Mouse (Mus musculus): ENCODE results near the gene C1ql4. TPM values are rescaled to one million over a fixed set of nuclear protein-coding genes. Genes with fewer than 3 reads are reported as not detected.

C1ql4 gene
- polyA plus RNA-seq, 1 experiment from 2014 or later = not detected

GRCm38 (mm10) chr15:99114312-99115064, 26.9 kb upstream of the C1ql4 start:
- WGBS = 48% methylated on average over 14 of the region's 14 CpGs
- H3K9ac ChIP-seq (replicated peaks; ENCODE audit: low read depth) = no peak overlapping the region
- no peak for ATAC-seq

GRCm38 (mm10) chr15:99113396-99113975, 25.9 kb upstream of the C1ql4 start:
- Histone ChIP-seq H3K4me1 (ENCODE audit: insufficient read depth, low read depth, low read length) (no peaks in the 10 kb centered on the region), H3K27ac (ENCODE audit: low read length) (no peak overlapping the region), H3K9ac (replicated peaks; ENCODE audit: low read depth) (no peak overlapping the region), H3K4me2 (replicated peaks; ENCODE audit: low read depth, low read length) (no peak overlapping the region), H3K4me3 (ENCODE audit: low read depth, low read length) (no peak overlapping the region), H3K9me3 (ENCODE audit: low read length) (no peaks in the 10 kb centered on the region), H3K27me3 (replicated peaks; ENCODE audit: insufficient read depth, low read length) (no peaks in the 10 kb centered on the region), H3K36me3 (ENCODE audit: insufficient read depth, low read length) (no peaks in the 10 kb centered on the region)
- DNase-seq (ENCODE audit: low spot score) (no peak), ATAC-seq (no peak)
- WGBS = 7% methylated on average over 9 of the region's 9 CpGs
- TF ChIP-seq EP300 (IDR thresholded peaks at IDR 0.05) (no peak), CTCF (IDR thresholded peaks at IDR 0.05) (peak; percentile 66)

More at GRCm38 (mm10) chr15:99114312-99115064, 26.9 kb upstream of the C1ql4 start:
- H3K36me3 ChIP-seq (ENCODE audit: insufficient read depth, low read length) = no peaks in the 10 kb centered on the region
- DNase-seq (ENCODE audit: low spot score) = no peak
- no peaks in the 10 kb centered on the region for H3K4me1 ChIP-seq (ENCODE audit: insufficient read depth, low read depth, low read length)
- no peak overlapping the region for H3K4me3 ChIP-seq (ENCODE audit: low read depth, low read length)
- TF ChIP-seq EP300 (IDR thresholded peaks at IDR 0.05) (no peak), CTCF (IDR thresholded peaks at IDR 0.05) (no peak)
- H3K27ac ChIP-seq (ENCODE audit: low read length) = no peak overlapping the region
- no peaks in the 10 kb centered on the region for H3K9me3 ChIP-seq (ENCODE audit: low read length)
- no peaks in the 10 kb centered on the region for H3K27me3 ChIP-seq (replicated peaks; ENCODE audit: insufficient read depth, low read length)
- H3K4me2 ChIP-seq (replicated peaks; ENCODE audit: low read depth, low read length) = no peak overlapping the region

GRCm38 (mm10) chr15:99112843-99113395, 25.3 kb upstream of the C1ql4 start:
- Histone ChIP-seq H3K4me2 (replicated peaks; ENCODE audit: low read depth, low read length) (no peak overlapping the region), H3K9me3 (ENCODE audit: low read length) (no peaks in the 10 kb centered on the region), H3K36me3 (ENCODE audit: insufficient read depth, low read length) (no peaks in the 10 kb centered on the region), H3K9ac (replicated peaks; ENCODE audit: low read depth) (no peak overlapping the region), H3K27me3 (replicated peaks; ENCODE audit: insufficient read depth, low read length) (no peaks in the 10 kb centered on the region), H3K27ac (ENCODE audit: low read length) (no peak overlapping the region), H3K4me3 (ENCODE audit: low read depth, low read length) (no peak overlapping the region), H3K4me1 (ENCODE audit: insufficient read depth, low read depth, low read length) (no peaks in the 10 kb centered on the region)
- TF ChIP-seq CTCF (IDR thresholded peaks at IDR 0.05) (no peak), EP300 (IDR thresholded peaks at IDR 0.05) (no peak)
- no peak for ATAC-seq
- no peak for DNase-seq (ENCODE audit: low spot score)
- WGBS = 61% methylated on average over 11 of the region's 11 CpGs

DNA sequence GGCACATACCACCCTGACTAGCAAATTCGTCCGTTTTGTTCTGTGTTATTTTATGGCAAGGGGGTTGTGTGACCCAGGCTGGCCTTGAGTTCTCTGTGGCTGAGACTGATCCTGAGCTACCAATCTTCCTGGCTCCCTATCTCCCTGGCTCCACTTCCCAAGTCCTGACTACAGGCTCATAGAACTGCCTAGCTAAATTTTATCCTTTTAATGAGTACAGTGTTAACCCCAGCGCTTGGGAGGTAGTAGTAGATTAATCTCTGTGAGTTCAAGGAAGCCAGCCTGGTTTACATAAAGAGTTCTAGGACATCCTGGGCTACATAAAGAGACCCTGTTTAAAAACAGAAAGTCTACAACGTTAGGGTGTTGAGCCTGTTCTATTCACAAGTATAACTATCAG, 24.2 kb upstream of the C1ql4 start:
- 52% methylated on average over 4 of the region's 4 CpGs for WGBS
- DNase-seq (ENCODE audit: low spot score) (no peak), ATAC-seq (no peak)
- H3K4me2 ChIP-seq (replicated peaks; ENCODE audit: low read depth, low read length) = no peak overlapping the region
- H3K27me3 ChIP-seq (replicated peaks; ENCODE audit: insufficient read depth, low read length) = no peaks in the 10 kb centered on the region
- H3K36me3 ChIP-seq (ENCODE audit: insufficient read depth, low read length) = no peaks in the 10 kb centered on the region
- no peaks in the 10 kb centered on the region for H3K4me1 ChIP-seq (ENCODE audit: insufficient read depth, low read depth, low read length)
- H3K4me3 ChIP-seq (ENCODE audit: low read depth, low read length) = no peak overlapping the region
- no peak overlapping the region for H3K27ac ChIP-seq (ENCODE audit: low read length)
- H3K9me3 ChIP-seq (ENCODE audit: low read length) = no peaks in the 10 kb centered on the region
- H3K9ac ChIP-seq (replicated peaks; ENCODE audit: low read depth) = no peak overlapping the region
- TF ChIP-seq CTCF (IDR thresholded peaks at IDR 0.05) = no peak
- TF ChIP-seq EP300 (IDR thresholded peaks at IDR 0.05) = no peak

GRCm38 (mm10) chr15:99111139-99111538, 23.5 kb upstream of the C1ql4 start:
- no peaks in the 10 kb centered on the region for H3K9me3 ChIP-seq (ENCODE audit: low read length)
- no peak overlapping the region for H3K4me2 ChIP-seq (replicated peaks; ENCODE audit: low read depth, low read length)
- no peak overlapping the region for H3K4me3 ChIP-seq (ENCODE audit: low read depth, low read length)
- no peaks in the 10 kb centered on the region for H3K27me3 ChIP-seq (replicated peaks; ENCODE audit: insufficient read depth, low read length)
- H3K36me3 ChIP-seq (ENCODE audit: insufficient read depth, low read length) = no peaks in the 10 kb centered on the region
- no peak overlapping the region for H3K9ac ChIP-seq (replicated peaks; ENCODE audit: low read depth)
- WGBS = 75% methylated on average over 3 of the region's 3 CpGs
- no peaks in the 10 kb centered on the region for H3K4me1 ChIP-seq (ENCODE audit: insufficient read depth, low read depth, low read length)
- ATAC-seq (no peak), DNase-seq (ENCODE audit: low spot score) (no peak)
- no peak overlapping the region for H3K27ac ChIP-seq (ENCODE audit: low read length)
- TF ChIP-seq EP300 (IDR thresholded peaks at IDR 0.05) (no peak), CTCF (IDR thresholded peaks at IDR 0.05) (no peak)

DNA sequence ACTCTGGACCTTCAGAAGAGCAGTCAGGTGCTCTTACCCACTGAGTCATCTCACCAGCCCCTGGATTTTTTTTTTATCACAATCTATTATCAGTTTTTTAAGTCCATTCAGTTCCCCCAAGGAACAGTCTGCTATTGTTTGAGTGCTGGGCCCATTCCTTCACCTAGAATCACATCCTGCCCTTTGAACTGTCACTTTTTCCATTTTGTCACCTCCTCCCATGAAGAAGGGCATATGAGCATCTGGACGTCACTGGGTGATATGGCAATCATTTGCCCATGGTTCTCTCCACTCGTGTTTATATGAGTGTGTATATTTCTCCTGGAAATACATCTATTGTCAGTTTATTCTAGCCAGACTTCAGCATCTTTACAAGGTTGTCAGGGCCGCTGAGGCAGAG, 20.2 kb upstream of the C1ql4 start:
- Histone ChIP-seq H3K27ac (ENCODE audit: low read length) (no peak overlapping the region), H3K4me3 (ENCODE audit: low read depth, low read length) (no peak overlapping the region), H3K27me3 (replicated peaks; ENCODE audit: insufficient read depth, low read length) (no peaks in the 10 kb centered on the region), H3K4me2 (replicated peaks; ENCODE audit: low read depth, low read length) (no peak overlapping the region), H3K36me3 (ENCODE audit: insufficient read depth, low read length) (no peaks in the 10 kb centered on the region), H3K4me1 (ENCODE audit: insufficient read depth, low read depth, low read length) (no peaks in the 10 kb centered on the region), H3K9me3 (ENCODE audit: low read length) (no peaks in the 10 kb centered on the region), H3K9ac (replicated peaks; ENCODE audit: low read depth) (no peak overlapping the region)
- TF ChIP-seq CTCF (IDR thresholded peaks at IDR 0.05) (no peak), EP300 (IDR thresholded peaks at IDR 0.05) (no peak)
- 64% methylated on average over 3 of the region's 3 CpGs for WGBS
- no peak for DNase-seq (ENCODE audit: low spot score)
- no peak for ATAC-seq

All from lung, postnatal 0 days (tissue).